Mouse (Mus musculus): Measurements from ENCODE around the gene Tekt3. TPM values are rescaled to one million over a fixed set of nuclear protein-coding genes. Genes with fewer than 3 reads are reported as not detected.

Gene Tekt3
- polyA plus RNA-seq, 1 experiment, result not detected

DNA sequence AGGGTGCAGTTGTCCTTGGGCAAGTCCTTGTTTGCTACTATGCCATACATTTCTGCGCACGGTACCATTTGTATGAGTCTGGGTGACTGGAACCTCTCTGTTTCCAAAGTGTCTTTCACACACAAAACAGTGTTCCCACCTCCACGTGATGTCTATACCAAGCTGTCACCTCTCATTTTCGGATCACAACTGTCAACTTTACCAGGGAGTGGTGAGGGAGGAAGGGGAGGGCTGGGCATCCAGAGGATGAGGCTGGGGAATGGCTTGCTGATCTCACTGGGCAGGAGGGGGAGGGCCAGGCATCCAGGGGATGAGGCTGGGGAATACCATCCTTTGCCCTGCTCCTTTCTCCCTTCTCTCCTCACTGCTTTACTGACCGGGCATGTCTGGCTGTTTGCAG lies 72.6 kb downstream of the Tekt3 start:
- no peaks in the 10 kb centered on the region for H3K27me3 ChIP-seq (ENCODE audit: control insufficient read depth, insufficient read depth, insufficient read length)
- TF ChIP-seq E2F4 (IDR thresholded peaks at IDR 0.05; ENCODE audit: insufficient read depth) (no peak), MYOG (IDR thresholded peaks at IDR 0.05; ENCODE audit: control insufficient read depth in 1 of 3, insufficient read depth in 1 of 3, insufficient read length in 2 of 3, low read depth in 2 of 3) (no peak), POLR2A (IDR thresholded peaks at IDR 0.05; ENCODE audit: insufficient read length, low read depth) (no peak), POLR2AphosphoS2 (IDR thresholded peaks at IDR 0.05; ENCODE audit: insufficient read length, low read depth) (no peak), TCF3 (IDR thresholded peaks at IDR 0.05; ENCODE audit: insufficient read length, low read depth) (no peak), TCF12 (IDR thresholded peaks at IDR 0.05; ENCODE audit: insufficient read depth, poor library complexity, severe bottlenecking) (no peak), REST (IDR thresholded peaks at IDR 0.05; ENCODE audit: insufficient read depth, insufficient read length) (no peak)
- peaks cover 19% of the 10 kb centered on the region for H3K36me3 ChIP-seq (ENCODE audit: control insufficient read depth, insufficient read depth)
- H3K79me2 ChIP-seq (ENCODE audit: control insufficient read depth, insufficient read depth), result no peaks in the 10 kb centered on the region
- H3ac ChIP-seq (ENCODE audit: control insufficient read depth, insufficient read length), result no peak overlapping the region
- H3K4me3 ChIP-seq, result no peak overlapping the region
- peak overlapping the region; percentile 100 for H3K4me2 ChIP-seq (ENCODE audit: low read depth)

DNA sequence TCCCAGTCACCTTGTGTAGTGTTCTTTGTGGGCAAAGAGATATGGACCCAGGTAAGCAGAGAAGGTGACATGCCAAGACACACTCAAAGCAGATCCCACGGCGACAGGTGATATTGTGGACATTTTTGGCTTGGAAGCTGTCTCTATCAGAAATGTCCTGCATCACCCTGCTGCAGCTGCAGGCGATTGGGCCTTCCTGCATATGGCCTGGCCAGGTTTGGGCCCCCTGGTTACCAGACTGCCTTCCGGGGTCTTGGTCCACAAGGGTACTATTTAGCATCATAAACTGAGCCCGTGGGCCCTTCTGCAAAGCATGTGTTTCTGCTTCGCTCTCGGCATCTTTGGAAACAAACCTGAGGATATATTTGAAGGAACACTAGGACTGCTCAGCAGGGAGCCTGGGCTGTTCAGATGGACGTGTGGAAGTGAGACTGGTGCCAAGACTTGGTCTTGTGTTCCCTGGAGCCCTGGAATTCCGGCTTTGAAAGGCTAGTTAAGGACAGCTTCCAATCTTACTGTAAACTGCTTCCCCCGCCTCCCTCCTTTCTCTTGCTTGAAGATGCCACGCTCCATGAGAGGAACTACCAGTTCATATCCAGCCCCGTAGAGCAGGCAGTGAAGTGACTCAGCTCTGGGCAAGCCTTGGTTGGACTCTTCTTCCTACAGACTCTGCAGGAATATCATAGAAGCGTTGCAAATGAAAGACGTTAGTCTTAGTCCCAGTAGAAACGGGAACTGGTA lies 73.5 kb downstream of the Tekt3 start:
- Histone ChIP-seq H3K27me3 (ENCODE audit: control insufficient read depth, insufficient read depth, insufficient read length) (no peaks in the 10 kb centered on the region), H3ac (ENCODE audit: control insufficient read depth, insufficient read length) (no peak overlapping the region), H3K36me3 (ENCODE audit: control insufficient read depth, insufficient read depth) (peaks cover 19% of the 10 kb centered on the region), H3K4me3 (no peak overlapping the region), H3K79me2 (ENCODE audit: control insufficient read depth, insufficient read depth) (no peaks in the 10 kb centered on the region), H3K4me2 (ENCODE audit: low read depth) (peak overlapping the region; percentile 52)
- no peak for TF ChIP-seq CEBPB (IDR thresholded peaks at IDR 0.05; ENCODE audit: insufficient read depth, poor library complexity, severe bottlenecking)
- no peak for TF ChIP-seq TCF3 (IDR thresholded peaks at IDR 0.05; ENCODE audit: insufficient read length, low read depth)
- no peak for TF ChIP-seq REST (IDR thresholded peaks at IDR 0.05; ENCODE audit: insufficient read depth, insufficient read length)
- no peak for TF ChIP-seq MAX (IDR thresholded peaks at IDR 0.05; ENCODE audit: low read depth)

DNA sequence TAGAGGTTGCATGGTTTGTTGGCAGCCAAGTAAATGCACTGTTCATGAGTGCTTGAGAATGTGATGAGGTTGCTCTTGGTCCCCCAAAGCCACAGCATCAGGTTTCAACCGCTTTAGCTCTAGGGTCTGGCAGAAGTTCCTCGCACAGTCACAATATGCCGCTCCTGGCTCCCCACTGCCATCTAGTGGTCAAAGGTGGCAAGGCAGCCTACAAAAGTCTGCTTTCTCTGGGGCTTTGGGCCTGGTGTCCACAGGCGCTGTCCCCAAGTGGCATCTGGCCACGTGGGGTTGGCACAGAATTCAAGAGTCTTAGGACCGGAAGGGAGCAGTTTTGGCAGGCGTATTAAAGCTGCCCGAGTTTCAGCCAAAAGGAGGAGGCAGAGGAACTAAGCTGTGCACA lies 74.2 kb downstream of the Tekt3 start:
- Histone ChIP-seq H3ac (ENCODE audit: control insufficient read depth, insufficient read length) (no peak overlapping the region), H3K4me2 (ENCODE audit: low read depth) (peak overlapping the region; percentile 52), H3K4me3 (no peak overlapping the region), H3K79me2 (ENCODE audit: control insufficient read depth, insufficient read depth) (no peaks in the 10 kb centered on the region), H3K27me3 (ENCODE audit: control insufficient read depth, insufficient read depth, insufficient read length) (no peaks in the 10 kb centered on the region), H3K36me3 (ENCODE audit: control insufficient read depth, insufficient read depth) (peaks cover 19% of the 10 kb centered on the region)
- peak in 1 of 3 experiments; percentile 28 for TF ChIP-seq MYOG (IDR thresholded peaks at IDR 0.05; ENCODE audit: control insufficient read depth in 1 of 3, insufficient read depth in 1 of 3, insufficient read length in 2 of 3, low read depth in 2 of 3)
- peak in 1 of 3 experiments; percentile 23 for TF ChIP-seq MYOD1 (IDR thresholded peaks at IDR 0.05; ENCODE audit: control insufficient read depth in 1 of 3, insufficient read length in 2 of 3, low read depth in 2 of 3)
- TF ChIP-seq USF1 (IDR thresholded peaks at IDR 0.05; ENCODE audit: low read depth), result no peak

GRCm38 (mm10) chr11:63136205-63136604 lies 74.8 kb downstream of the Tekt3 start:
- Histone ChIP-seq H3K36me3 (ENCODE audit: control insufficient read depth, insufficient read depth) (peaks cover 22% of the 10 kb centered on the region), H3K4me2 (ENCODE audit: low read depth) (no peak overlapping the region), H3K27me3 (ENCODE audit: control insufficient read depth, insufficient read depth, insufficient read length) (no peaks in the 10 kb centered on the region), H3K4me3 (no peak overlapping the region), H3K79me2 (ENCODE audit: control insufficient read depth, insufficient read depth) (no peaks in the 10 kb centered on the region), H3ac (ENCODE audit: control insufficient read depth, insufficient read length) (no peak overlapping the region)
- no peak for TF ChIP-seq SRF (IDR thresholded peaks at IDR 0.05; ENCODE audit: control insufficient read depth, insufficient read length, low read depth)
- no peak for TF ChIP-seq REST (IDR thresholded peaks at IDR 0.05; ENCODE audit: insufficient read depth, insufficient read length)
- TF ChIP-seq CEBPB (IDR thresholded peaks at IDR 0.05; ENCODE audit: insufficient read depth, poor library complexity, severe bottlenecking), result no peak
- no peak for TF ChIP-seq MYOD1 (IDR thresholded peaks at IDR 0.05; ENCODE audit: control insufficient read depth in 1 of 3, insufficient read length in 2 of 3, low read depth in 2 of 3)

DNA sequence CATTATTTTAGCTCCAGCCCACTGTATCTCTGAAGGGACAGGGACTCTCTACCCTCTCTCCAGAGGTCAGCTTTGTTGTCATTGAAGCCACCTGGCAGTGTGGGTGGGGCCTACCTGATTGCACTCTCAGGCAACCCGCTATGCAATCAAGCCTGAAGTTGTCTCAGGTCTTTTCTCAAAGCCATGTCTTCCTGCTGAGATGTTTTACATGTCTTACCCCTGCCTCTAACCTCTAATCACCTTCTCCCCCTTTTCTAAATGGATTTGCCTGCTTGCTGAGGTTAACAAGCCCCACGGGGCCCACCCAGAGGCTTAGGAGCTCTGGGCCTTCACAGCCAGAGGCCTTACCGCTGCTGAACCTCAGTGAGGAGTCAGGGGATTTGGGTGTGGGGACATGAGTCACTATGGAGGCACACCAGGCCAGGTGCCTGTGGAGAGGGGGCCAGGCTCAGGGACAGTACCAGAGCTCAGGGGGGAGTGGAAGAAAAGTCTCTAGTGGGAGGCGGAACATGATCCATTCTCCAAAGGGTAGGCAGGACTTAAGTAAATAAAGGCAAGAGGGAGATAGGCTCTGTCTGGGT lies 75.5 kb downstream of the Tekt3 start:
- H3K4me3 ChIP-seq, result no peak overlapping the region
- H3ac ChIP-seq (ENCODE audit: control insufficient read depth, insufficient read length), result no peak overlapping the region
- TF ChIP-seq MAX (IDR thresholded peaks at IDR 0.05; ENCODE audit: low read depth), result no peak
- no peak for TF ChIP-seq E2F4 (IDR thresholded peaks at IDR 0.05; ENCODE audit: insufficient read depth)
- TF ChIP-seq SRF (IDR thresholded peaks at IDR 0.05; ENCODE audit: control insufficient read depth, insufficient read length, low read depth), result no peak
- TF ChIP-seq POLR2AphosphoS2 (IDR thresholded peaks at IDR 0.05; ENCODE audit: insufficient read length, low read depth), result no peak
- no peak for TF ChIP-seq POLR2A (IDR thresholded peaks at IDR 0.05; ENCODE audit: insufficient read length, low read depth)
- TF ChIP-seq TCF12 (IDR thresholded peaks at IDR 0.05; ENCODE audit: insufficient read depth, poor library complexity, severe bottlenecking), result no peak
- no peak for TF ChIP-seq MYOG (IDR thresholded peaks at IDR 0.05; ENCODE audit: control insufficient read depth in 1 of 3, insufficient read depth in 1 of 3, insufficient read length in 2 of 3, low read depth in 2 of 3)
- TF ChIP-seq REST (IDR thresholded peaks at IDR 0.05; ENCODE audit: insufficient read depth, insufficient read length), result no peak
- TF ChIP-seq CEBPB (IDR thresholded peaks at IDR 0.05; ENCODE audit: insufficient read depth, poor library complexity, severe bottlenecking), result no peak
- no peak for TF ChIP-seq USF1 (IDR thresholded peaks at IDR 0.05; ENCODE audit: low read depth)
- no peak for TF ChIP-seq TCF3 (IDR thresholded peaks at IDR 0.05; ENCODE audit: insufficient read length, low read depth)
- TF ChIP-seq MYOD1 (IDR thresholded peaks at IDR 0.05; ENCODE audit: control insufficient read depth in 1 of 3, insufficient read length in 2 of 3, low read depth in 2 of 3), result no peak
- H3K36me3 ChIP-seq (ENCODE audit: control insufficient read depth, insufficient read depth), result peaks cover 22% of the 10 kb centered on the region
- H3K4me2 ChIP-seq (ENCODE audit: low read depth), result no peak overlapping the region
- H3K79me2 ChIP-seq (ENCODE audit: control insufficient read depth, insufficient read depth), result no peaks in the 10 kb centered on the region
- H3K27me3 ChIP-seq (ENCODE audit: control insufficient read depth, insufficient read depth, insufficient read length), result no peaks in the 10 kb centered on the region
